Mouse (Mus musculus) heart, adult 2 months (tissue): ENCODE results near the gene Glis1.

Experiments used
- CTCF ChIP-seq: fragments of 200-600 bp; IDR thresholded peaks from 2 replicates; pipeline ENCODE4 v1.8.1; 2022; ENCODE audit warnings: antibody characterized with exemption, mild to moderate bottlenecking, moderate library complexity
- EP300 ChIP-seq: fragments of 200-500 bp; IDR thresholded peaks from 2 replicates; pipeline ENCODE4 v1.6.1; 2011; ENCODE audit warnings: low read depth, low read length, control low read depth; ENCODE audit not compliant: insufficient read depth

DNA sequence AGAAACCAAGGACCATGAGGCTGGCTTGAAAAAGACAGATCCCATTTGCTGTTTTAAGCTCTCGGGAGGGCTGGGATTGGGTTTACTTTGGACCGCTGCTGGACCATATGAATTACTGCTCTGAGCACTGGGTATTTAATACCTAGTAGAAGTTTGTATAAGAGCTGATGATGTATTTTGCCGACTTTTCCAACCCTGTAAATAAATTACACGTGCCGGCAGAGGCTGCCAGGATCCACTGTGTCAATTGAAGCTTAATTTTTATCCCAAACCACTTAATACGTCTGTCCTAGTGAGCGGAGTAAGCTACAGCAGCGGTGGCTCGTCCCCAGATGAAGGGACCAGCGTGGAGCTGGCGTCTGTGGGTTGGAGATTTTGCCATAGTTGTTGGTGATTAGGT lies 7.9 kb downstream of the Glis1 start:
- TF ChIP-seq EP300, result no peak
- TF ChIP-seq CTCF, result no peak
